11 mouse cellular contexts compared by ENCODE assay signal in the genomic region with DNA sequence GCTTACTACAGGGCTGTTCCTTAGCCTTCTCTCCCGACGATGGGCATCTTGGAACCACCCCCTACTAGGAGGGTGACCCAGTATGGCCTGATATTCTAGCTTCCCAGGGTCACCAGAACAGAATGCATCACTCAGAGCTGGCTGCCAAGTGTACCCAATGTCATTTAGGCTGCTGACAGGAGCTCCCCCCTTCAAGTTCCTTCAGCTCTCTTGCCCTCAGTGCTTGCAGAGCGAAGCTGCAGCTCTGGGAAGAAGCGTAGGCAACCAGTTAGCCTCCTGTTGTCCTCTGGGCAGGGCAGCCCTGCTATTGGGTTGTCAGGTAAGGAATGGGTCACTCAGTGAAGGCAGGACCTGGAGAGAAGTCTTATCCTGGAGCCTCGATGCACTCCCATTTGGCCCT. TPM values are rescaled to one million over a fixed set of nuclear protein-coding genes. Genes with fewer than 3 reads are reported as not detected.
DNase-seq lines count a peak whose midpoint lies in the region; ATAC-seq and TF ChIP-seq lines count a peak whose summit lies in the region.
"Had no signal": no experiment of that assay in that cellular context is flagged by ENCODE, and none has a peak within 500 bp of the region (broad histone marks: within the 10 kb centered on the region; RNA-seq: fewer than 3 reads in every experiment).

No protein-coding gene starts in this region.

- 58% methylated on average over 5 of the region's 5 CpGs for WGBS in heart, embryonic 15.5 days
- WGBS in limb, embryonic 12.5 days: 60% methylated on average over 5 of the region's 5 CpGs

- no peaks in the 10 kb centered on the region for H3K9me3 ChIP-seq in heart, embryonic 15.5 days (replicated peaks)
- H3K9me3 ChIP-seq in E14TG2a.4 (ENCODE audit: low read length): no peaks in the 10 kb centered on the region
- H3K9me3 ChIP-seq in limb, embryonic 12.5 days: no peaks in the 10 kb centered on the region

- no peak for DNase-seq in heart, adult 18-20 months
- peak; percentile 25 for DNase-seq in NIH3T3 (ENCODE audit: low read depth)
- DNase-seq in spleen, postnatal 36 days (ENCODE audit: low spot score in 2 of 2): no peak
- DNase-seq in urinary bladder, postnatal 36 days (ENCODE audit: low spot score in 2 of 2): no peak
- DNase-seq: liver; lung, postnatal 10 days had no signal

- H3K27me3 ChIP-seq in heart, embryonic 15.5 days: peaks cover 57% of the 10 kb centered on the region
- peaks cover 55% of the 10 kb centered on the region for H3K27me3 ChIP-seq in E14TG2a.4 (ENCODE audit: insufficient read depth, low read length)
- peaks cover 44% of the 10 kb centered on the region for H3K27me3 ChIP-seq in limb, embryonic 12.5 days

- H3K4me2 ChIP-seq in heart, embryonic 15.5 days: peak overlapping the region; percentile 95; the same call in 1 of the 2 replicates
- H3K4me2 ChIP-seq in limb, embryonic 12.5 days: peak overlapping the region; percentile 83

- H3K36me3 ChIP-seq in heart, embryonic 15.5 days: no peaks in the 10 kb centered on the region
- H3K36me3 ChIP-seq in E14TG2a.4 (ENCODE audit: insufficient read depth, low read length): peaks cover 9% of the 10 kb centered on the region
- H3K36me3 ChIP-seq in limb, embryonic 12.5 days: peaks cover 19% of the 10 kb centered on the region

- TF ChIP-seq CTCF in E14TG2a.4 (conservative IDR thresholded peaks at IDR 0.05; ENCODE audit: low read length): no peak

- ATAC-seq in heart, embryonic 15.5 days (replicated peaks; ENCODE audit: insufficient number of reproducible peaks, insufficient read depth, low FRiP score, low read depth): no peak
- ATAC-seq in limb, embryonic 12.5 days (ENCODE audit: insufficient number of reproducible peaks, insufficient read depth, low FRiP score, low TSS enrichment, low read depth): no peak
- ATAC-seq in frontal cortex, adult (ENCODE audit: low TSS enrichment): no peak

- peaks cover 30% of the 10 kb centered on the region for H3K4me1 ChIP-seq in heart, embryonic 15.5 days (replicated peaks)
- peaks cover 31% of the 10 kb centered on the region for H3K4me1 ChIP-seq in E14TG2a.4 (replicated peaks; ENCODE audit: low read depth, low read length)
- peaks cover 29% of the 10 kb centered on the region for H3K4me1 ChIP-seq in limb, embryonic 12.5 days (replicated peaks)

- H3K4me3 ChIP-seq in heart, embryonic 15.5 days: no peak overlapping the region
- peak overlapping the region; percentile 87; the same call in 1 of the 2 replicates for H3K4me3 ChIP-seq in E14TG2a.4 (replicated peaks; ENCODE audit: low read length)
- H3K4me3 ChIP-seq in limb, embryonic 12.5 days (replicated peaks): peak overlapping the region; percentile 70; the same call in 1 of the 2 replicates

- no peak overlapping the region for H3K27ac ChIP-seq in heart, embryonic 15.5 days
- H3K27ac ChIP-seq in limb, embryonic 12.5 days: no peak overlapping the region
- H3K27ac ChIP-seq: kidney, postnatal 0 days had no signal

- H3K9ac ChIP-seq in heart, embryonic 15.5 days: no peak overlapping the region
- H3K9ac ChIP-seq in limb, embryonic 12.5 days (replicated peaks): no peak overlapping the region

RNA-seq across cellular contexts. Expression of a gene that starts 0.8 kb away (rescaled TPM):
- polyA plus RNA-seq in heart, embryonic 15.5 days (2015; fragmentation: Nextera tagmentation; extraction: Ambion mirVana): 2.0 and 7.8 TPM in 2 replicates
- not detected for total RNA-seq in heart, adult 18-20 months (2021)
- polyA plus RNA-seq in limb, embryonic 12.5 days (2016; fragmentation: Nextera tagmentation; extraction: Ambion mirVana): 17.5 and 18.7 TPM in 2 replicates

RNA-seq across cellular contexts. Expression of a gene that starts 28.7 kb away (rescaled TPM):
- 15.4 and 31.7 TPM in 2 replicates for polyA plus RNA-seq in heart, embryonic 15.5 days (2015; fragmentation: Nextera tagmentation; extraction: Ambion mirVana)
- under 1 TPM; 0.31 to 0.89 TPM for total RNA-seq in heart, adult 18-20 months (2021)
- 44.1 and 44.6 TPM in 2 replicates for polyA plus RNA-seq in limb, embryonic 12.5 days (2016; fragmentation: Nextera tagmentation; extraction: Ambion mirVana)

RNA-seq across cellular contexts. Expression of a gene that starts 38.8 kb away (rescaled TPM):
- polyA plus RNA-seq in heart, embryonic 15.5 days (2015; fragmentation: Nextera tagmentation; extraction: Ambion mirVana): 646 and 685 TPM in 2 replicates
- 100 to 1,000 TPM; 191 to 201 TPM for total RNA-seq in heart, adult 18-20 months (2021)
- 71.0 and 73.2 TPM in 2 replicates for polyA plus RNA-seq in limb, embryonic 12.5 days (2016; fragmentation: Nextera tagmentation; extraction: Ambion mirVana)

RNA-seq across cellular contexts. Expression of a gene that starts 44.9 kb away (rescaled TPM):
- 1,571 and 1,711 TPM in 2 replicates for polyA plus RNA-seq in heart, embryonic 15.5 days (2015; fragmentation: Nextera tagmentation; extraction: Ambion mirVana)
- 1,000 to 10,000 TPM; 1,463 to 1,557 TPM for total RNA-seq in heart, adult 18-20 months (2021)
- polyA plus RNA-seq in limb, embryonic 12.5 days (2016; fragmentation: Nextera tagmentation; extraction: Ambion mirVana): 51.4 and 53.7 TPM in 2 replicates
